Mouse (Mus musculus) embryonic facial prominence, embryonic 14.5 days (tissue): ENCODE results near the gene Fcho1. TPM values are rescaled to one million over a fixed set of nuclear protein-coding genes. Genes with fewer than 3 reads are reported as not detected.
"Not testable (repeated sequence)": the region's sequence is repeated elsewhere in the genome, so short reads cannot be mapped to it uniquely, and the experiment has no call there.

ENCODE experiments used
- ATAC-seq: fragments of 200-750 bp; cut with Nextera tagmentation; 2 replicates; pipeline ENCODE4 v1.8.0; 2017; ENCODE audit warnings: low read depth, moderate number of reproducible peaks, moderate TSS enrichment
- DNase-seq: peaks from one replicate; pipeline ENCODE4 v3.0.0-alpha.2; 2015; ENCODE audit warnings: low spot score
- H3K27ac ChIP-seq: fragments of 300-500 bp; sonication (generic); replicated peaks from 2 replicates; pipeline ENCODE4 v1.5.1; 2014; ENCODE audit warnings: low read depth, mild to moderate bottlenecking, low read length, moderate library complexity
- H3K27me3 ChIP-seq: fragments of 300-500 bp; sonication (generic); replicated peaks from 2 replicates; pipeline ENCODE4 v1.6.1; 2014; ENCODE audit warnings: low read length; ENCODE audit not compliant: control insufficient read depth, insufficient read depth
- H3K36me3 ChIP-seq: fragments of 300-500 bp; sonication (generic); 2 replicates; pipeline ENCODE4 v1.6.1; 2014; ENCODE audit warnings: low read length, mixed read lengths; ENCODE audit not compliant: control insufficient read depth, insufficient read depth
- H3K4me1 ChIP-seq: fragments of 300-500 bp; sonication (generic); 2 replicates; pipeline ENCODE4 v1.6.1; 2014; ENCODE audit warnings: antibody characterized with exemption, low read length; ENCODE audit not compliant: control insufficient read depth, insufficient read depth
- H3K4me2 ChIP-seq: fragments of 300-500 bp; sonication (generic); 2 replicates; pipeline ENCODE4 v1.6.1; 2014; ENCODE audit warnings: low read depth, mild to moderate bottlenecking, low read length, moderate library complexity, mixed read lengths
- H3K4me3 ChIP-seq: fragments of 300-500 bp; sonication (generic); 2 replicates; pipeline ENCODE4 v1.5.1; 2014; ENCODE audit warnings: low read depth, mild to moderate bottlenecking, low read length
- H3K9ac ChIP-seq: fragments of 300-500 bp; sonication (generic); 2 replicates; pipeline ENCODE4 v1.6.1; 2014; ENCODE audit warnings: low read depth, mild to moderate bottlenecking, low read length, moderate library complexity, mixed read lengths
- H3K9me3 ChIP-seq: fragments of 300-500 bp; sonication (generic); 2 replicates; pipeline ENCODE4 v1.6.1; 2016; ENCODE audit warnings: low read length; ENCODE audit not compliant: control insufficient read depth
- WGBS: fragments of 180-500 bp; shearing (Covaris S2); extraction: QIAGEN DNeasy Blood & Tissue Kit; methylation state at CpG from one replicate; pipeline ENCODE4 v1.1.7; 2014; 5-methylcytosine and 5-hydroxymethylcytosine counted together
- polyA plus RNA-seq: library from polyadenylated mRNA; unstranded; fragments of >200 nt; fragmentation: Nextera tagmentation; extraction: Ambion mirVana; gene quantifications from 2 replicates; pipeline ENCODE4 v1.2.1, GENCODE M21; 2014

The Fcho1 gene
- polyA plus RNA-seq, 1 experiment from 2014 or later: 2.7 TPM

GRCm38 (mm10) chr8:71745322-71745721 is 19.8 kb upstream of the Fcho1 start:
- Histone ChIP-seq H3K9me3 (no peaks in the 10 kb centered on the region), H3K36me3 (no peaks in the 10 kb centered on the region), H3K27me3 (no peaks in the 10 kb centered on the region; the same call in 1 of the 2 replicates), H3K4me2 (no peak overlapping the region), H3K27ac (no peak overlapping the region), H3K9ac (no peak overlapping the region), H3K4me1 (no peaks in the 10 kb centered on the region), H3K4me3 (no peak overlapping the region)
- ATAC-seq (no peak), DNase-seq (no peak)
- 71% methylated on average over 1 of the region's 1 CpGs for WGBS

- Histone ChIP-seq H3K4me2 (no peak overlapping the region), H3K9me3 (no peaks in the 10 kb centered on the region), H3K27me3 (no peaks in the 10 kb centered on the region; the same call in 1 of the 2 replicates), H3K4me3 (no peak overlapping the region), H3K9ac (no peak overlapping the region), H3K4me1 (no peaks in the 10 kb centered on the region), H3K27ac (no peak overlapping the region), H3K36me3 (no peaks in the 10 kb centered on the region)
- ATAC-seq (no peak), DNase-seq (no peak)
- WGBS: 68% methylated on average over 2 of the region's 2 CpGs
Observed at GRCm38 (mm10) chr8:71742783-71743182, 17.3 kb upstream of the Fcho1 start.

- H3K36me3 ChIP-seq: no peaks in the 10 kb centered on the region
- H3K9ac ChIP-seq: no peak overlapping the region
- H3K4me1 ChIP-seq: no peaks in the 10 kb centered on the region
- DNase-seq (peak; percentile 27), ATAC-seq (peak; percentile 60)
- 17% methylated on average over 9 of the region's 19 CpGs for WGBS
- H3K27ac ChIP-seq: no peak overlapping the region
- H3K4me3 ChIP-seq: peak overlapping the region; percentile 17; the same call in 1 of the 2 replicates
- H3K4me2 ChIP-seq: peak overlapping the region; percentile 49
- no peaks in the 10 kb centered on the region for H3K9me3 ChIP-seq
- H3K27me3 ChIP-seq: no peaks in the 10 kb centered on the region; the same call in 1 of the 2 replicates
Observed at GRCm38 (mm10) chr8:71741687-71742114, 16.2 kb upstream of the Fcho1 start.

- H3K36me3 ChIP-seq: no peaks in the 10 kb centered on the region
- H3K27me3 ChIP-seq: no peaks in the 10 kb centered on the region; the same call in 1 of the 2 replicates
- no peaks in the 10 kb centered on the region for H3K4me1 ChIP-seq
- no peak overlapping the region for H3K27ac ChIP-seq
- no peak for ATAC-seq
- no peak overlapping the region for H3K9ac ChIP-seq
- DNase-seq: no peak
- peak overlapping the region; percentile 49 for H3K4me2 ChIP-seq
- 24% methylated on average over 3 of the region's 3 CpGs for WGBS
- peak overlapping the region; percentile 17; the same call in 1 of the 2 replicates for H3K4me3 ChIP-seq
- H3K9me3 ChIP-seq: no peaks in the 10 kb centered on the region
Observed at GRCm38 (mm10) chr8:71741226-71741625, 15.7 kb upstream of the Fcho1 start.

- not testable (repeated sequence) for H3K9ac ChIP-seq, H3K4me3 ChIP-seq, H3K4me1 ChIP-seq, ATAC-seq, DNase-seq, H3K9me3 ChIP-seq, H3K36me3 ChIP-seq, H3K27ac ChIP-seq, H3K4me2 ChIP-seq, H3K27me3 ChIP-seq
Observed at GRCm38 (mm10) chr8:71738316-71738715, 12.8 kb upstream of the Fcho1 start.

- Histone ChIP-seq H3K36me3 (no peaks in the 10 kb centered on the region), H3K9ac (no peak overlapping the region), H3K27ac (no peak overlapping the region), H3K9me3 (no peaks in the 10 kb centered on the region), H3K4me3 (no peak overlapping the region), H3K4me1 (peaks cover 5% of the 10 kb centered on the region; the same call in 1 of the 2 replicates), H3K4me2 (no peak overlapping the region), H3K27me3 (0 out of 2 replicates have a peak, but pooled peaks cover 5% of the 10 kb centered on the region)
- ATAC-seq (no peak), DNase-seq (peak; percentile 43)
- WGBS: 58% methylated on average over 3 of the region's 3 CpGs
Observed at GRCm38 (mm10) chr8:71731652-71732230, 6.2 kb upstream of the Fcho1 start.

GRCm38 (mm10) chr8:71728826-71729620 is 3.5 kb upstream of the Fcho1 start:
- 3% methylated on average over 11 of the region's 16 CpGs for WGBS
- no peak for DNase-seq
- Histone ChIP-seq H3K27ac (no peak overlapping the region), H3K4me3 (peak overlapping the region; percentile 22), H3K4me1 (peaks cover 5% of the 10 kb centered on the region; the same call in 1 of the 2 replicates), H3K27me3 (peaks cover 22% of the 10 kb centered on the region), H3K36me3 (no peaks in the 10 kb centered on the region), H3K9me3 (no peaks in the 10 kb centered on the region), H3K9ac (0 out of 2 replicates have a peak overlapping the region, but pooled peaks have one; percentile 19), H3K4me2 (peak overlapping the region; percentile 58)
- peak; percentile 42; the same call in 1 of the 2 replicates for ATAC-seq

- H3K4me3 ChIP-seq: peak overlapping the region; percentile 22
- 5% methylated on average over 18 of the region's 21 CpGs for WGBS
- H3K4me1 ChIP-seq: peaks cover 5% of the 10 kb centered on the region; the same call in 1 of the 2 replicates
- H3K27ac ChIP-seq: no peak overlapping the region
- H3K9ac ChIP-seq: 0 out of 2 replicates have a peak overlapping the region, but pooled peaks have one; percentile 19
- peaks cover 22% of the 10 kb centered on the region for H3K27me3 ChIP-seq
- ATAC-seq (peak; percentile 45), DNase-seq (peak; percentile 45)
- no peaks in the 10 kb centered on the region for H3K36me3 ChIP-seq
- H3K4me2 ChIP-seq: peak overlapping the region; percentile 58
- no peaks in the 10 kb centered on the region for H3K9me3 ChIP-seq
Observed at GRCm38 (mm10) chr8:71728240-71728785, 2.8 kb upstream of the Fcho1 start.
